Mouse (Mus musculus) heart, adult 10 weeks (tissue): ENCODE data around the gene Ccdc126. TPM values are rescaled to one million over a fixed set of nuclear protein-coding genes. Genes with fewer than 3 reads are reported as not detected.

Source experiments
- polyA plus RNA-seq: library from polyadenylated mRNA; stranded (reverse); fragments of 350-450 nt; fragmentation: Illumina TruSeq; extraction: RNeasy Lipid Tissue Mini Kit (QIAGEN cat#74804); gene quantifications from one replicate; pipeline ENCODE4 v1.2.3, GENCODE M21; 2014; ENCODE audit warnings: low read depth, low replicate concordance

Ccdc126 gene
- polyA plus RNA-seq, result 4.4 TPM

DNA sequence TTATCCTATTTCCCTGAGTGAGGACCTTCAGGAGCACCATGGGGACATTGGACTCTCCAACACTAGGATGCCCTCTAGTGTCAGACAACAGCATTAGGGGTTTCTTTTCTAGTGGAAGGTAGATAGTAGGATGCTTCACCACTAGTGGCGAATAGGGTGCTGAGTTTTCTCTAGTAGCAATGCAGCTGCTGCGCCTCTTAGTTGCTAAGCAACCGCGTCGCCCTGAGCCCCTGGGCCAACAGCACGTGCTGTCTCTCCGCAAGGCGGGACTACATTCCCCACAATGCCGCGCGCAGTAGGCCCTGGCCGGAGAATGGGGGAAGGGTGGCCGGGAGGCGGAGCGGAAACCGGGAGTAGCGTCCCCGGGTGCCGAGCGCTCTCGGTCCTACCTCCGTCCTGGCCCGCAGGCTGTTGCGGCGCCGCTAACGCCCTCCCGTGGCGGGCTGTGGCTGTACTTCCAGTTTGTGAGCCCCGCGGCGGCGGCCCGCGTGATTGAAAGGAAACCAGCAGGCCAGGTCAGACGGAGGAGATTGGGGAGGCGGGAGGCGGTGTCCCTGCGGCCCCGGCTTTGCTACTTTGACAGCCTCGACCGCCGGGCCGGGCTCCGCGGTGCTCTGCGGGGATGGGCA, at the start of gene Ccdc126:
Gene Ccdc126 (plus strand): TSS at position 309 of the 629 bp plus-strand sequence.

DNA sequence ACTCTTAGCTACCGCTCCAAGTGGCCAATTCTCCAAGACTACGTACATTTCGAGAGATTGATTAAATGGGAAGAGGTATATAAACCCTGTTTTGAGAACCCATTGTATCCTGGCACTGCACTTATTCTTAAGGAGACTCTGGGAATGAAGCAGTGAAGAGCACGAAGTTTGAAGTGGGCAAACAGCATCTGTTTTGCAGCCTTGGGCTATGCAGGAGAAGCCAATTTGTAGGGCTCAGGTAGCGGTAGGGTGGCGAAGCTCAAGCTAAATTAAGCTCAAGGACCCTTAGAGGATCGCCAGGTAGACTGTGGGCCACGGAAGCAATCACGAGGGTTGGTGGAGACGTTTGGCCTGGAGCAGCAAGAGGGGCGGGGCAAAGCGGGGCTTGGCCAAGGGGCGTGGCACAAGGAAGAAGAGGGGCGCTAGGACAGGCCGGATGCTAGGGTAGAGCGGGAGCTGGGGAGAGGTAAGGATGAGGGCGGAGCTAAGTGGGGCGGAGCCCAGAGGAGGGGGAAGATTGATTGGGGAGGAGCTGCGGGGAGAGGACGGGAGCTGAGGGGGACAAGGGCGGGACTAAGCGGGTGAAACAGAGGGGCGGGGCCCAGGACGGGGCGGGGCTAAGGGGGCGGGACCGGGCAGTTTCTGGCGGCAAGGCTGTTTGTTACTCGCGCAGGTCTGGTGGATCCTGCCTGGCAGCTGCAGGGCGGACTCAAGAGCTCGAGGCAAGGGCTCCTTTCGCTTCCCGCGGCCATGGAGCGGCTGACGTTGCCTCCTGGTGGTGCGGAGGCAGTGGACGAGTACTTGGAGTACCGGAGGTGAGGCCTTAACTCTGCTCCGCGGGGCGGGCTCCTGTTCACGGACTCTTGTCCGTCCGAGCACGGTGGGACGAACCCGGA, 48.3 kb downstream of the Ccdc126 start, which contains the start of gene Fam221a:
Gene Fam221a (plus strand): TSS at position 581 of the 896 bp plus-strand sequence.

Other genes with a start within 250 kb of the Ccdc126 start
- 15.8 TPM for gene Malsu1, start 245.5 kb upstream of the Ccdc126 start, polyA plus RNA-seq
- gene Igf2bp3, start 104.3 kb upstream of the Ccdc126 start, polyA plus RNA-seq, result not detected
- gene Tra2a, start 55.2 kb upstream of the Ccdc126 start, polyA plus RNA-seq, result 55.2 TPM
- gene Fam221a, start 48.5 kb downstream of the Ccdc126 start, polyA plus RNA-seq, result 0.92 TPM
- gene Stk31, start 76.3 kb downstream of the Ccdc126 start, polyA plus RNA-seq, result not detected